Mouse (Mus musculus) CH12.LX (cell line): Measurements from ENCODE around the gene Fbln1. TPM values are rescaled to one million over a fixed set of nuclear protein-coding genes. Genes with fewer than 3 reads are reported as not detected.

Experiments used
- DNase-seq: peaks from one replicate; pipeline ENCODE4 v3.0.0-alpha.2; 2013; ENCODE audit errors: extremely low read depth
- H3K27ac ChIP-seq: 2 replicates; pipeline ENCODE4 v1.5.1; 2012; ENCODE audit warnings: low read depth, mild to moderate bottlenecking, control low read depth, moderate library complexity; ENCODE audit not compliant: insufficient read depth
- H3K27me3 ChIP-seq: replicated peaks from 2 replicates; pipeline ENCODE3; 2012; ENCODE audit warnings: inconsistent platforms
- H3K36me3 ChIP-seq, 2 experiments: replicated peaks in 1 of 2; 2 replicates each; pipeline versions ENCODE3 to v1.6.1; 2012; ENCODE audit warnings: inconsistent platforms in 1 of 2, low read length in 1 of 2, mild to moderate bottlenecking in 1 of 2, mixed read lengths in 1 of 2, moderate library complexity in 1 of 2; ENCODE audit not compliant: control insufficient read depth in 1 of 2, insufficient read depth in 1 of 2
- H3K4me1 ChIP-seq, 2 experiments: 2 replicates each; pipeline ENCODE4 v1.6.1; 2012; ENCODE audit warnings: inconsistent platforms in 1 of 2, moderate library complexity in 1 of 2; ENCODE audit not compliant: insufficient read depth in 2 of 2, control insufficient read depth in 1 of 2
- H3K4me2 ChIP-seq: 2 replicates; pipeline ENCODE4 v1.6.1; 2012; ENCODE audit warnings: low read depth, mild to moderate bottlenecking, control low read depth; ENCODE audit not compliant: poor library complexity, insufficient read depth, severe bottlenecking
- H3K4me3 ChIP-seq, 3 experiments: fragments of 150-350 bp in 1 of 3; sonication (generic) in 1 of 3; replicated peaks in 1 of 3; 2 replicates each; pipeline versions ENCODE3 to v1.5.1; 2011 to 2012; ENCODE audit warnings: low read depth in 2 of 3, low read length in 2 of 3, mild to moderate bottlenecking in 2 of 3, moderate library complexity in 2 of 3, control low read depth in 1 of 3, improper control_type of control experiment in 1 of 3, inconsistent platforms in 1 of 3, mixed read lengths in 1 of 3; ENCODE audit not compliant: poor library complexity in 1 of 3
- H3K79me2 ChIP-seq: replicated peaks from 2 replicates; pipeline ENCODE4 v1.6.1; 2012; ENCODE audit warnings: mild to moderate bottlenecking, moderate library complexity; ENCODE audit not compliant: control insufficient read depth, poor library complexity, insufficient read depth, severe bottlenecking; ENCODE audit errors: extremely low read depth
- H3K9ac ChIP-seq: 2 replicates; pipeline ENCODE4 v1.6.1; 2012; ENCODE audit warnings: low read depth, mild to moderate bottlenecking, control low read depth, moderate library complexity; ENCODE audit not compliant: insufficient read depth
- H3K9me3 ChIP-seq: replicated peaks from 2 replicates; pipeline ENCODE3; 2012; ENCODE audit warnings: low read length, inconsistent platforms, mixed read lengths
- BHLHE40 ChIP-seq: IDR thresholded peaks from 2 replicates; pipeline ENCODE4 v1.6.1; 2011; ENCODE audit warnings: mild to moderate bottlenecking, low read depth, low read length, improper control_type of control experiment
- CTCF ChIP-seq, 2 experiments: IDR thresholded peaks in 1 of 2; conservative IDR thresholded peaks in 1 of 2; 2 replicates each; pipeline ENCODE4 v1.5.1; 2011 to 2012; ENCODE audit warnings: low read depth in 2 of 2, low read length in 2 of 2, improper control_type of control experiment in 1 of 2, inconsistent platforms in 1 of 2, mild to moderate bottlenecking in 1 of 2, moderate library complexity in 1 of 2
- ELF1 ChIP-seq: IDR thresholded peaks from 2 replicates; pipeline ENCODE4 v1.6.1; 2014; ENCODE audit warnings: low read depth, mild to moderate bottlenecking, inconsistent platforms, low read length, improper control_type of control experiment
- ETS1 ChIP-seq: conservative IDR thresholded peaks from 2 replicates; pipeline ENCODE4 v1.6.1; 2012; ENCODE audit warnings: low read depth, mild to moderate bottlenecking, inconsistent platforms, low read length, improper control_type of control experiment, moderate library complexity
- GABPA ChIP-seq: IDR thresholded peaks from 2 replicates; pipeline ENCODE4 v1.6.1; 2012; ENCODE audit warnings: low read depth, low read length, improper control_type of control experiment, inconsistent platforms; ENCODE audit not compliant: insufficient replicate concordance
- KAT2A ChIP-seq: IDR thresholded peaks from 2 replicates; pipeline ENCODE4 v1.6.1; 2012; ENCODE audit warnings: low read length, improper control_type of control experiment, inconsistent platforms; ENCODE audit not compliant: insufficient replicate concordance
- MAX ChIP-seq: IDR thresholded peaks from 2 replicates; pipeline ENCODE4 v1.6.1; 2011; ENCODE audit warnings: low read length, improper control_type of control experiment
- MYC ChIP-seq: IDR thresholded peaks from 2 replicates; pipeline ENCODE4 v1.6.1; 2011; ENCODE audit warnings: low read depth, mild to moderate bottlenecking, improper control_type of control experiment, low read length
- NELFE ChIP-seq: IDR thresholded peaks from 2 replicates; pipeline ENCODE4 v1.6.1; 2011; ENCODE audit warnings: low read depth, low read length, improper control_type of control experiment
- NRF1 ChIP-seq: IDR thresholded peaks from 2 replicates; pipeline ENCODE4 v1.6.1; 2014; ENCODE audit warnings: low read depth, mild to moderate bottlenecking, inconsistent platforms, low read length, improper control_type of control experiment, moderate library complexity
- PAX5 ChIP-seq: IDR thresholded peaks from 2 replicates; pipeline ENCODE4 v1.6.1; 2012; ENCODE audit warnings: low read length, inconsistent platforms, mixed read lengths
- POLR2A ChIP-seq: IDR thresholded peaks from 2 replicates; pipeline ENCODE4 v1.6.1; 2011; ENCODE audit warnings: low read depth, mild to moderate bottlenecking, improper control_type of control experiment, low read length
- POLR2AphosphoS2 ChIP-seq: IDR thresholded peaks from 2 replicates; pipeline ENCODE4 v1.6.1; 2011; ENCODE audit warnings: low read depth, low read length, improper control_type of control experiment
- RAD21 ChIP-seq: IDR thresholded peaks from 2 replicates; pipeline ENCODE4 v1.6.1; 2011; ENCODE audit warnings: low read depth, mild to moderate bottlenecking, low read length, improper control_type of control experiment, moderate library complexity
- RCOR1 ChIP-seq: conservative IDR thresholded peaks from 2 replicates; pipeline ENCODE4 v1.6.1; 2012; ENCODE audit warnings: low read depth, mild to moderate bottlenecking, inconsistent platforms, low read length, improper control_type of control experiment
- SMC3 ChIP-seq: IDR thresholded peaks from 2 replicates; pipeline ENCODE4 v1.6.1; 2011; ENCODE audit warnings: low read depth, low read length, improper control_type of control experiment
- UBTF ChIP-seq: IDR thresholded peaks from 2 replicates; pipeline ENCODE4 v1.6.1; 2012; ENCODE audit warnings: low read depth, mild to moderate bottlenecking, inconsistent platforms, low read length, improper control_type of control experiment, moderate library complexity
- USF1 ChIP-seq: IDR thresholded peaks from 2 replicates; pipeline ENCODE4 v1.6.1; 2014; ENCODE audit warnings: low read depth, mild to moderate bottlenecking, inconsistent platforms, low read length, improper control_type of control experiment
- USF2 ChIP-seq: conservative IDR thresholded peaks from 2 replicates; pipeline ENCODE4 v1.6.1; 2011; ENCODE audit warnings: low read depth, low read length, improper control_type of control experiment
- ZC3H11A ChIP-seq: IDR thresholded peaks from 2 replicates; pipeline ENCODE4 v1.6.1; 2012; ENCODE audit warnings: low read depth, mild to moderate bottlenecking, inconsistent platforms, low read length, improper control_type of control experiment
- ZMIZ1 ChIP-seq: IDR thresholded peaks from 2 replicates; pipeline ENCODE4 v1.6.1; 2012; ENCODE audit warnings: low read depth, mild to moderate bottlenecking, inconsistent platforms, low read length, improper control_type of control experiment
- dilution Hi-C: fragments of 300-500 bp; cut with MboI; formaldehyde crosslinking; loops from 2 replicates; pipeline ENCODE4 v1.14.3; 2020; ENCODE audit warnings: low sequenced_read_pairs; ENCODE audit not compliant: extremely low pct_unique_long_range_greater_than_20kb, extremely low pct_ligation_motif_present
- in situ Hi-C: fragments of 300-500 bp; cut with MboI; formaldehyde crosslinking; loops from 3 replicates; pipeline ENCODE4 v1.14.3; 2019; ENCODE audit warnings: low sequenced_read_pairs, low pct_ligation_motif_present, low pct_unique_long_range_greater_than_20kb, mixed read lengths
- polyA plus RNA-seq: library from polyadenylated mRNA; unstranded; fragments of >175 nt; gene quantifications from 2 replicates; pipeline ENCODE4 v1.2.1, GENCODE M21; 2012; ENCODE audit warnings: low read depth; ENCODE audit not compliant: insufficient read length
- total RNA-seq, 2 experiments: library from RNA; depleted of rRNA; stranded (reverse); fragments of 300-350 nt in 1 of 2; fragments of >200 nt in 1 of 2; gene quantifications; 2 replicates each; pipeline ENCODE4 v1.2.3; 2012 to 2014

The Fbln1 gene
- total and polyA plus RNA-seq, 3 experiments = 1.4 TPM; not detected in 2

GRCm38 (mm10) chr15:85221115-85221854 is 15.5 kb downstream of the Fbln1 start:
- H3K9me3 ChIP-seq = peaks cover 3% of the 10 kb centered on the region
- in situ Hi-C loops = no loop called here
- no peak overlapping the region for H3K4me3 ChIP-seq
- no peak overlapping the region for H3K4me2 ChIP-seq
- H3K79me2 ChIP-seq = no peaks in the 10 kb centered on the region
- no peaks in the 10 kb centered on the region for H3K36me3 ChIP-seq
- peaks cover 82% of the 10 kb centered on the region for H3K27me3 ChIP-seq
- H3K4me1 ChIP-seq = 0 out of 4 replicates have a peak, but pooled peaks cover 0 to 3% of the 10 kb centered on the region in 2 experiments
- TF ChIP-seq USF2 (no peak), MAX (no peak), ZMIZ1 (no peak), POLR2AphosphoS2 (no peak), MYC (no peak), NRF1 (no peak), SMC3 (no peak), USF1 (no peak), RAD21 (no peak)
- TF ChIP-seq, all 38 proteins: peak for 0
- Histone ChIP-seq H3K27ac (no peak overlapping the region), H3K9ac (no peak overlapping the region)
- no peak for DNase-seq
- dilution Hi-C loops = no loop called here

- Histone ChIP-seq H3K4me1 (0 out of 4 replicates have a peak, but pooled peaks cover 0 to 3% of the 10 kb centered on the region in 2 experiments), H3K4me2 (no peak overlapping the region), H3K9ac (no peak overlapping the region), H3K27ac (no peak overlapping the region), H3K9me3 (no peaks in the 10 kb centered on the region), H3K36me3 (no peaks in the 10 kb centered on the region), H3K4me3 (no peak overlapping the region), H3K79me2 (no peaks in the 10 kb centered on the region), H3K27me3 (peaks cover 71% of the 10 kb centered on the region)
- no peak for DNase-seq
- dilution Hi-C loops (no loop called here), in situ Hi-C loops (no loop called here)
- TF ChIP-seq UBTF = no peak
- TF ChIP-seq SMC3 = no peak
Observed at GRCm38 (mm10) chr15:85225693-85226092, 19.9 kb downstream of the Fbln1 start.

- dilution Hi-C loops = no loop called here
- H3K4me2 ChIP-seq = no peak overlapping the region
- H3K4me3 ChIP-seq = no peak overlapping the region
- H3K4me1 ChIP-seq = no peaks in the 10 kb centered on the region
- no peaks in the 10 kb centered on the region for H3K36me3 ChIP-seq
- H3K27ac ChIP-seq = no peak overlapping the region
- H3K9me3 ChIP-seq = no peaks in the 10 kb centered on the region
- peaks cover 67% of the 10 kb centered on the region for H3K27me3 ChIP-seq
- no peak overlapping the region for H3K9ac ChIP-seq
- no peaks in the 10 kb centered on the region for H3K79me2 ChIP-seq
- no peak for TF ChIP-seq USF2
- no peak for TF ChIP-seq USF1
- TF ChIP-seq POLR2AphosphoS2 = no peak
- TF ChIP-seq BHLHE40 = no peak
- no peak for TF ChIP-seq NELFE
- TF ChIP-seq RCOR1 = no peak
- no peak for TF ChIP-seq ETS1
- no peak for TF ChIP-seq PAX5
- TF ChIP-seq RAD21 = no peak
- no peak for TF ChIP-seq GABPA
- TF ChIP-seq POLR2A = no peak
- TF ChIP-seq CTCF (conservative IDR thresholded peaks at IDR 0.05 in 1 of 2, IDR thresholded peaks at IDR 0.05 in 1 of 2; ENCODE audit: low read depth in 2 of 2, low read length in 2 of 2) = no peak
- TF ChIP-seq ELF1 = no peak
- TF ChIP-seq ZC3H11A = no peak
- no peak for TF ChIP-seq KAT2A
- TF ChIP-seq, all 38 proteins: peak for 0
- in situ Hi-C loops = no loop called here
- no peak for DNase-seq
Observed at GRCm38 (mm10) chr15:85226841-85227240, 21.1 kb downstream of the Fbln1 start.
